Mouse (Mus musculus): ENCODE data around the gene Smox.

GRCm38 (mm10) chr2:131446416-131446982, 44.8 kb upstream of the Smox start:
- TF ChIP-seq CTCF (IDR thresholded peaks at IDR 0.05; ENCODE audit: low read depth, low read length) (no peak), POLR2A (IDR thresholded peaks at IDR 0.05; ENCODE audit: borderline replicate concordance, low read depth, low read length) (no peak)
